Mouse (Mus musculus): ENCODE results near the gene Perm1. TPM values are rescaled to one million over a fixed set of nuclear protein-coding genes. Genes with fewer than 3 reads are reported as not detected.

Gene Perm1
- polyA plus RNA-seq, 1 experiment from 2014 or later = 0.55 TPM

DNA sequence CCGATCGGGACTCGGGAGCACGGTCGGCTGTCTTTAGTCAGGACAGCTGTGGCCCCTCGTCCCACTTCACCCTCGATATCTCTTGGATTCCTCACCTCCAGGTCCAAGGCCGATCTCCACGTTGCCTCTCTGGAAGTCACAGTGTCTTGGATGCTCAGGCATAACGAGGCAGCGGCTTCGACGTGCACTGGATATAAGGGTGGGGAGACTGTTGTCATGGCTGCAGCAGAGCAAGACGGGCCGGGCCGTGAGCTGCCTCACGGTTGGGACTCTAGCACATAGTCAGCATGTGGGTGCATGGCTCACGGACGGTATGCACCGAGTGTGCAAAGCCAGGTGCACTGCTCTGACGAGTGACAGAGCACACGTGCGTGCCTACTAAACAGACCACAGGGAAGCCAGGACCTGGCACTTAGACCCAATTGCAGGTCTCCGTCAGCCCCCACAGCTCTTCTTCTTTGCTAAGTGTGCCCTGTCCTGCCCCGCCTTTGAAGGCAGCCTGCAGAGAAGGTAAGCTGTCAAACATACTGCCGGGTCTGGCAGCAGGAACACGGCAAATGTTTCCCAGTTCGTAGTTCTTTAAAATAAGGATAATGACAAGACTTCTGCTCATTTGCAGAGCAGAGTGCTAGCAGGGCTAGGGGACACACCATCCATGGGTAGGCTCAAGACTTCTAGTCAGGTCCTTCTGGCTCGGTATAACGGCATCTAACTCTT is 38.9 kb downstream of the Perm1 start:
- H3K9me3 ChIP-seq = no peaks in the 10 kb centered on the region
- peak overlapping the region; percentile 19 for H3K4me3 ChIP-seq
- no peak overlapping the region for H3K9ac ChIP-seq
- WGBS = 2% methylated on average over 28 of the region's 30 CpGs
- H3K27ac ChIP-seq = no peak overlapping the region
- peak overlapping the region; percentile 30 for H3K4me2 ChIP-seq
- H3K4me1 ChIP-seq = peaks cover 14% of the 10 kb centered on the region
- peaks cover 36% of the 10 kb centered on the region for H3K27me3 ChIP-seq
- no peaks in the 10 kb centered on the region for H3K36me3 ChIP-seq
- ATAC-seq (ENCODE audit: borderline replicate concordance, extremely low read depth, low FRiP score, low TSS enrichment) = peak; percentile 59

DNA sequence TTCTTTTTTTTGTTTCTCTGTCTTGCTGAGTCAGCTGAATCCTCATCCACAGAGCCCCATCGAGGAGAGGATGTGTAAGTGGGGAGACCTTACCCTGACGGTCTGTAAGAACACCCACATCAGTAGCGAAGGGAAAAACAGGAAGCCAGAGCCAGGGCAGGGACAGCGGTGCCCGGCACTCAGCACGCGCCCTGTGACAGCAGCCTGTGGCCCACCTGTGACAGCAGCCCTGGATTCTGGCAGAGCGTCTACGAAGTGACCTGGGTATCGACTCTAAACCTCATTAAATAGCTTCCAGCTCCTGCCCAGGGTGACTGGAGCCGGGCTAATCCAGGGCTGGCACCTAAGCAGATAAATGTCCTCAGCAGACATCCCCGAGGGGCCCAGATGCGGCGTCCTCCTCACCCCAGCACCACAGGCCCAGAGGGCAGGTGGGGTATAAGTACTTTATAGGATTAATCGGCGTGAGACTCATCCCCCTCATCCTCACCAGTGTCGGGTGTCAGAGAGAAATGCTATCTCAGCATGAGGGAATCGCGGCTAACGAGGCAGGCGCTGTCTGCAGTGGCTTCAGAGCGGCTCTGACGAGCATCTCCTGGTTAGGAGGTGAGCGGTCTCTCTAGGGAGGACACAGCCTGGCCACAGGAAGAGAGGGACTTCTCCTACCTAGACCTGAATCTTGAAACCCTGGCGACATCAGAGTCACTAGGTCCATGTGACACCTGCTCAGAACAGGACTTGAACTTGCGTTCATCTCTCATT is 39.6 kb downstream of the Perm1 start, which contains the start of gene Samd11:
Gene Samd11, minus strand, starts transcription at position 580 of the 762 bp plus-strand sequence.
- Histone ChIP-seq H3K27me3 (peaks cover 36% of the 10 kb centered on the region), H3K9ac (no peak within 1 kb of the TSS), H3K9me3 (no peaks in the 10 kb centered on the region), H3K4me2 (peak within 1 kb of the TSS; percentile 30), H3K4me3 (peak within 1 kb of the TSS; percentile 19), H3K27ac (no peak within 1 kb of the TSS), H3K36me3 (no peaks in the 10 kb centered on the region), H3K4me1 (peaks cover 14% of the 10 kb centered on the region)
- ATAC-seq (ENCODE audit: borderline replicate concordance, extremely low read depth, low FRiP score, low TSS enrichment) = peak; percentile 58
- 6% methylated on average over 26 of the region's 26 CpGs for WGBS

Small RNAs within 50 kb of the gene (microRNA-seq; reads per million reads assigned to microRNA genes)
- gene Mir7658 = 6.7 reads per million, percentile 24 among the genes with 10 or more reads in this experiment

Other genes starting within 250 kb of the Perm1 start
- gene B3galt6, start 223.2 kb upstream of the Perm1 start, polyA plus RNA-seq (2015; fragmentation: Nextera tagmentation; extraction: Ambion mirVana) = 16.4 and 17.0 TPM in 2 replicates
- 156 and 162 TPM in 2 replicates for gene Sdf4, start 223.0 kb upstream of the Perm1 start, polyA plus RNA-seq (2015; fragmentation: Nextera tagmentation; extraction: Ambion mirVana)
- 0.39 and 0.42 TPM in 2 replicates for gene Tnfrsf4, start 202.0 kb upstream of the Perm1 start, polyA plus RNA-seq (2015; fragmentation: Nextera tagmentation; extraction: Ambion mirVana)
- gene Tnfrsf18, start 189.7 kb upstream of the Perm1 start, polyA plus RNA-seq (2015; fragmentation: Nextera tagmentation; extraction: Ambion mirVana) = 1.6 and 2.7 TPM in 2 replicates
- 2.9 TPM in 2 replicates for gene Ttll10, start 156.5 kb upstream of the Perm1 start, polyA plus RNA-seq (2015; fragmentation: Nextera tagmentation; extraction: Ambion mirVana)
- gene 9430015G10Rik, start 105.9 kb upstream of the Perm1 start, polyA plus RNA-seq (2015; fragmentation: Nextera tagmentation; extraction: Ambion mirVana) = 40.2 and 43.4 TPM in 2 replicates
- 0.15 and 0.29 TPM in 2 replicates for gene Rnf223, start 85.4 kb upstream of the Perm1 start, polyA plus RNA-seq (2015; fragmentation: Nextera tagmentation; extraction: Ambion mirVana)
- gene Agrn, start 18.4 kb upstream of the Perm1 start, polyA plus RNA-seq (2015; fragmentation: Nextera tagmentation; extraction: Ambion mirVana) = 75.6 and 77.0 TPM in 2 replicates
- gene Isg15, start 15.1 kb upstream of the Perm1 start, polyA plus RNA-seq (2015; fragmentation: Nextera tagmentation; extraction: Ambion mirVana) = 2.1 and 3.1 TPM in 2 replicates
- gene AW011738, start 12.6 kb upstream of the Perm1 start, polyA plus RNA-seq (2015; fragmentation: Nextera tagmentation; extraction: Ambion mirVana) = 2.7 and 3.5 TPM in 2 replicates
- 19.0 and 21.1 TPM in 2 replicates for gene Plekhn1, start 19.0 kb downstream of the Perm1 start, polyA plus RNA-seq (2015; fragmentation: Nextera tagmentation; extraction: Ambion mirVana)
- 67.3 and 69.2 TPM in 2 replicates for gene Noc2l, start 20.1 kb downstream of the Perm1 start, polyA plus RNA-seq (2015; fragmentation: Nextera tagmentation; extraction: Ambion mirVana)
- gene Samd11, start 39.8 kb downstream of the Perm1 start, polyA plus RNA-seq (2015; fragmentation: Nextera tagmentation; extraction: Ambion mirVana) = 0.30 and 0.34 TPM in 2 replicates
- gene Vmn2r-ps159, start 115.2 kb downstream of the Perm1 start, polyA plus RNA-seq (2015; fragmentation: Nextera tagmentation; extraction: Ambion mirVana) = not detected in 2 replicates

Measured in lung, embryonic 15.5 days (tissue).